Mouse (Mus musculus): Measurements from ENCODE around the gene Deaf1. TPM values are rescaled to one million over a fixed set of nuclear protein-coding genes. Genes with fewer than 3 reads are reported as not detected.

The Deaf1 gene
- total RNA-seq, 2 experiments from 2014 or later = 246 to 267 TPM

- no peak for DNase-seq
- intact Hi-C loops (cut with DNase I) = no loop called here
Measured at GRCm38 (mm10) chr7:141340476-141340875, 13.0 kb upstream of the Deaf1 start.

- DNase-seq = no peak
- intact Hi-C loops (cut with DNase I) = no loop called here
Measured at GRCm38 (mm10) chr7:141340023-141340422, 12.5 kb upstream of the Deaf1 start.

GRCm38 (mm10) chr7:141339215-141339920 is 11.9 kb upstream of the Deaf1 start:
- no peak for DNase-seq
- intact Hi-C loops (cut with DNase I) = no loop called here

GRCm38 (mm10) chr7:141338576-141339131 is 11.2 kb upstream of the Deaf1 start, which contains the start of gene Eps8l2:
Gene Eps8l2, plus strand, starts transcription at chr7:141338880.
- DNase-seq = no peak
- intact Hi-C loops (cut with DNase I) = no loop called here

GRCm38 (mm10) chr7:141337716-141338416 is 10.4 kb upstream of the Deaf1 start:
- intact Hi-C loops (cut with DNase I) = no loop called here
- DNase-seq = no peak

GRCm38 (mm10) chr7:141336296-141336695 is 8.8 kb upstream of the Deaf1 start:
- DNase-seq = no peak
- intact Hi-C loops (cut with DNase I) = no loop called here

- intact Hi-C loops (cut with DNase I) = no loop called here
- peak; percentile 40 for DNase-seq
Measured at GRCm38 (mm10) chr7:141335682-141336081, 8.2 kb upstream of the Deaf1 start.

GRCm38 (mm10) chr7:141335044-141335579 is 7.6 kb upstream of the Deaf1 start:
- peak; percentile 26 for DNase-seq

GRCm38 (mm10) chr7:141331990-141332389 is 4.5 kb upstream of the Deaf1 start:
- intact Hi-C loops (cut with DNase I) = no loop called here
- no peak for DNase-seq

More at GRCm38 (mm10) chr7:141335044-141335579, 7.6 kb upstream of the Deaf1 start:
- intact Hi-C loops (cut with DNase I) = no loop called here

- intact Hi-C loops (cut with DNase I) = no loop called here
- DNase-seq = no peak
Measured at GRCm38 (mm10) chr7:141330706-141331105, 3.2 kb upstream of the Deaf1 start.

GRCm38 (mm10) chr7:141328373-141328990 is 992 bp upstream of the Deaf1 start:
- intact Hi-C loops (cut with DNase I) = no loop called here
- no peak for DNase-seq

- no peak for DNase-seq
- intact Hi-C loops (cut with DNase I) = no loop called here
Measured at GRCm38 (mm10) chr7:141326546-141327446, 694 bp downstream of the Deaf1 start.

- intact Hi-C loops (cut with DNase I) = loop anchor here (5.0 kb wide), 1 partner anchor 72 kb away; no protein-coding TSS in a partner anchor
Measured at GRCm38 (mm10) chr7:141324686-141325085, 2.8 kb downstream of the Deaf1 start.

GRCm38 (mm10) chr7:141319446-141319845 is 8.0 kb downstream of the Deaf1 start:
- DNase-seq = no peak
- intact Hi-C loops (cut with DNase I) = no loop called here

More at GRCm38 (mm10) chr7:141324686-141325085, 2.8 kb downstream of the Deaf1 start:
- no peak for DNase-seq

- DNase-seq = no peak
- intact Hi-C loops (cut with DNase I) = no loop called here
Measured at GRCm38 (mm10) chr7:141317619-141318132, 9.8 kb downstream of the Deaf1 start.

- no peak for DNase-seq
- intact Hi-C loops (cut with DNase I) = no loop called here
Measured at GRCm38 (mm10) chr7:141315974-141316373, 11.5 kb downstream of the Deaf1 start.

GRCm38 (mm10) chr7:141315076-141315475 is 12.4 kb downstream of the Deaf1 start:
- no peak for DNase-seq

GRCm38 (mm10) chr7:141314416-141314815 is 13.1 kb downstream of the Deaf1 start:
- no peak for DNase-seq
- intact Hi-C loops (cut with DNase I) = loop anchor here (5.0 kb wide), 1 partner anchor 72 kb away; no protein-coding TSS in a partner anchor

More at GRCm38 (mm10) chr7:141315076-141315475, 12.4 kb downstream of the Deaf1 start:
- intact Hi-C loops (cut with DNase I) = no loop called here

GRCm38 (mm10) chr7:141304537-141304936 is 23.0 kb downstream of the Deaf1 start:
- DNase-seq = no peak
- intact Hi-C loops (cut with DNase I) = no loop called here
